Mouse (Mus musculus) MEL (cell line): ENCODE results near the gene Olfr918. TPM values are rescaled to one million over a fixed set of nuclear protein-coding genes. Genes with fewer than 3 reads are reported as not detected.

Experiments
- DNase-seq: peaks from one replicate; pipeline ENCODE4 v3.0.0; 2011; ENCODE audit warnings: low read depth, low spot score
- H3K27ac ChIP-seq: 2 replicates; pipeline ENCODE4 v1.5.1; 2012; ENCODE audit warnings: low read depth, mild to moderate bottlenecking, control low read depth, low read length, moderate library complexity; ENCODE audit not compliant: control insufficient read depth
- H3K27me3 ChIP-seq, 2 experiments: fragments of 150-350 bp in 1 of 2; sonication (generic) in 1 of 2; 2 replicates each; pipeline ENCODE4 v1.6.1; 2012; ENCODE audit warnings: low read length in 2 of 2, mild to moderate bottlenecking in 2 of 2, improper control_type of control experiment in 1 of 2, moderate library complexity in 1 of 2; ENCODE audit not compliant: insufficient read depth in 2 of 2, control insufficient read depth in 1 of 2
- H3K36me3 ChIP-seq, 2 experiments: 2 replicates each; pipeline ENCODE4 v1.6.1; 2012 to 2014; ENCODE audit warnings: low read length in 2 of 2, improper control_type of control experiment in 1 of 2, inconsistent platforms in 1 of 2, mild to moderate bottlenecking in 1 of 2; ENCODE audit not compliant: insufficient read depth in 2 of 2, control insufficient read depth in 1 of 2
- H3K4me1 ChIP-seq, 2 experiments: fragments of 150-350 bp in 1 of 2; sonication (generic) in 1 of 2; 2 replicates each; pipeline ENCODE4 v1.6.1; 2012; ENCODE audit warnings: low read length in 2 of 2, improper control_type of control experiment in 1 of 2, mild to moderate bottlenecking in 1 of 2; ENCODE audit not compliant: insufficient read depth in 2 of 2, control insufficient read depth in 1 of 2
- H3K4me3 ChIP-seq, 2 experiments: fragments of 150-350 bp in 1 of 2; sonication (generic) in 1 of 2; 2 replicates each; pipeline ENCODE4 v1.5.1; 2012; ENCODE audit warnings: low read depth in 2 of 2, low read length in 2 of 2, mild to moderate bottlenecking in 2 of 2, moderate library complexity in 2 of 2, control low read depth in 1 of 2, improper control_type of control experiment in 1 of 2; ENCODE audit not compliant: control insufficient read depth in 1 of 2, insufficient read depth in 1 of 2
- H3K79me2 ChIP-seq: 2 replicates; pipeline ENCODE4 v1.6.1; 2012; ENCODE audit warnings: mild to moderate bottlenecking, low read length, moderate library complexity; ENCODE audit not compliant: control insufficient read depth, poor library complexity, insufficient read depth
- H3K9ac ChIP-seq: 2 replicates; pipeline ENCODE4 v1.6.1; 2012; ENCODE audit warnings: low read depth, mild to moderate bottlenecking, control low read depth, low read length, moderate library complexity; ENCODE audit not compliant: control insufficient read depth, poor library complexity, severe bottlenecking
- H3K9me3 ChIP-seq: fragments of 150-350 bp; sonication (generic); replicated peaks from 2 replicates; pipeline ENCODE4 v1.6.1; 2012; ENCODE audit warnings: mild to moderate bottlenecking, low read length, improper control_type of control experiment, moderate library complexity; ENCODE audit not compliant: insufficient read depth
- BHLHE40 ChIP-seq: IDR thresholded peaks from 2 replicates; pipeline ENCODE4 v1.6.1; 2012; ENCODE audit warnings: low read depth, mild to moderate bottlenecking, inconsistent platforms, low read length, improper control_type of control experiment, borderline replicate concordance
- CHD1 ChIP-seq: IDR thresholded peaks from 2 replicates; pipeline ENCODE4 v1.6.1; 2012; ENCODE audit warnings: low read depth, mild to moderate bottlenecking, inconsistent platforms, low read length, improper control_type of control experiment
- CTCF ChIP-seq, 3 experiments: IDR thresholded peaks in 2 of 3; conservative IDR thresholded peaks in 1 of 3; 2 replicates each; pipeline ENCODE4 v1.5.1; 2011 to 2012; ENCODE audit warnings: low read length in 3 of 3, low read depth in 2 of 3, mild to moderate bottlenecking in 2 of 3, improper control_type of control experiment in 1 of 3, inconsistent platforms in 1 of 3, mixed read lengths in 1 of 3, moderate library complexity in 1 of 3; ENCODE audit not compliant: control insufficient read depth in 1 of 3, insufficient read depth in 1 of 3, poor library complexity in 1 of 3, severe bottlenecking in 1 of 3
- E2F4 ChIP-seq: IDR thresholded peaks from 2 replicates; pipeline ENCODE4 v1.6.1; 2011; ENCODE audit warnings: low read depth, low read length, improper control_type of control experiment, borderline replicate concordance
- ELF1 ChIP-seq: IDR thresholded peaks from 2 replicates; pipeline ENCODE4 v1.6.1; 2014; ENCODE audit warnings: low read depth, mild to moderate bottlenecking, inconsistent platforms, low read length, improper control_type of control experiment, moderate library complexity
- EP300 ChIP-seq, 2 experiments: IDR thresholded peaks; 2 replicates each; pipeline ENCODE4 v1.6.1; 2011; ENCODE audit warnings: improper control_type of control experiment in 2 of 2, low read length in 2 of 2, low read depth in 1 of 2, mild to moderate bottlenecking in 1 of 2
- ETS1 ChIP-seq: IDR thresholded peaks from 2 replicates; pipeline ENCODE4 v1.6.1; 2012; ENCODE audit warnings: low read depth, mild to moderate bottlenecking, inconsistent platforms, low read length, improper control_type of control experiment, moderate library complexity
- HCFC1 ChIP-seq: IDR thresholded peaks from 2 replicates; pipeline ENCODE4 v1.6.1; 2012; ENCODE audit warnings: low read depth, mild to moderate bottlenecking, inconsistent platforms, low read length, improper control_type of control experiment, moderate library complexity
- KAT2A ChIP-seq: conservative IDR thresholded peaks from 2 replicates; pipeline ENCODE4 v1.6.1; 2012; ENCODE audit warnings: low read depth, low read length, improper control_type of control experiment, inconsistent platforms
- MAFK ChIP-seq: IDR thresholded peaks from 2 replicates; pipeline ENCODE4 v1.6.1; 2011; ENCODE audit warnings: low read depth, mild to moderate bottlenecking, low read length, improper control_type of control experiment, borderline replicate concordance
- MAX ChIP-seq: IDR thresholded peaks from 2 replicates; pipeline ENCODE4 v1.6.1; 2011; ENCODE audit warnings: low read length, improper control_type of control experiment
- MAZ ChIP-seq: IDR thresholded peaks from 2 replicates; pipeline ENCODE4 v1.6.1; 2012; ENCODE audit warnings: low read depth, mild to moderate bottlenecking, inconsistent platforms, low read length, improper control_type of control experiment
- MXI1 ChIP-seq: IDR thresholded peaks from 2 replicates; pipeline ENCODE4 v1.6.1; 2011; ENCODE audit warnings: mild to moderate bottlenecking, low read depth, low read length, improper control_type of control experiment
- MYB ChIP-seq: IDR thresholded peaks from 2 replicates; pipeline ENCODE4 v1.6.1; 2011; ENCODE audit warnings: mild to moderate bottlenecking, low read depth, low read length, improper control_type of control experiment
- POLR2A ChIP-seq, 2 experiments: IDR thresholded peaks; 2 replicates each; pipeline ENCODE4 v1.6.1; 2011 to 2012; ENCODE audit warnings: low read length in 2 of 2, mild to moderate bottlenecking in 2 of 2, control low read depth in 1 of 2, improper control_type of control experiment in 1 of 2, low read depth in 1 of 2, moderate library complexity in 1 of 2; ENCODE audit not compliant: control insufficient read depth in 1 of 2, insufficient read depth in 1 of 2, poor library complexity in 1 of 2
- POLR2AphosphoS5 ChIP-seq: IDR thresholded peaks from 2 replicates; pipeline ENCODE4 v1.6.1; 2012; ENCODE audit warnings: low read depth, borderline replicate concordance, mild to moderate bottlenecking, inconsistent platforms, low read length, moderate library complexity, mixed read lengths
- SIN3A ChIP-seq: IDR thresholded peaks from 2 replicates; pipeline ENCODE4 v1.6.1; 2012; ENCODE audit warnings: low read length, improper control_type of control experiment, inconsistent platforms
- SMC3 ChIP-seq: IDR thresholded peaks from 2 replicates; pipeline ENCODE4 v1.6.1; 2011; ENCODE audit warnings: low read depth, low read length, improper control_type of control experiment
- TAL1 ChIP-seq: IDR thresholded peaks from 2 replicates; pipeline ENCODE4 v1.6.1; 2012; ENCODE audit warnings: mild to moderate bottlenecking, inconsistent platforms, low read length, moderate library complexity, mixed read lengths
- TBP ChIP-seq: IDR thresholded peaks from 2 replicates; pipeline ENCODE4 v1.8.0; 2011; ENCODE audit warnings: low read depth, low read length, improper control_type of control experiment
- TCF12 ChIP-seq: IDR thresholded peaks from 2 replicates; pipeline ENCODE4 v1.6.1; 2014; ENCODE audit warnings: low read depth, mild to moderate bottlenecking, inconsistent platforms, low read length, improper control_type of control experiment, moderate library complexity
- UBTF ChIP-seq: IDR thresholded peaks from 2 replicates; pipeline ENCODE4 v1.6.1; 2012; ENCODE audit warnings: low read depth, mild to moderate bottlenecking, inconsistent platforms, low read length, improper control_type of control experiment, moderate library complexity, borderline replicate concordance; ENCODE audit not compliant: insufficient read depth
- USF2 ChIP-seq, 2 experiments: IDR thresholded peaks; 2 replicates each; pipeline ENCODE4 v1.6.1; 2011 to 2012; ENCODE audit warnings: improper control_type of control experiment in 2 of 2, low read length in 2 of 2, borderline replicate concordance in 1 of 2, inconsistent platforms in 1 of 2, low read depth in 1 of 2, mild to moderate bottlenecking in 1 of 2; ENCODE audit not compliant: insufficient read depth in 1 of 2
- ZC3H11A ChIP-seq: IDR thresholded peaks from 2 replicates; pipeline ENCODE4 v1.6.1; 2012; ENCODE audit warnings: low read depth, mild to moderate bottlenecking, inconsistent platforms, low read length, improper control_type of control experiment
- ZKSCAN1 ChIP-seq: IDR thresholded peaks from 2 replicates; pipeline ENCODE4 v1.6.1; 2012; ENCODE audit warnings: low read depth, mild to moderate bottlenecking, inconsistent platforms, low read length, improper control_type of control experiment, moderate library complexity
- ZNF384 ChIP-seq: IDR thresholded peaks from 2 replicates; pipeline ENCODE4 v1.6.1; 2012; ENCODE audit warnings: low read depth, mild to moderate bottlenecking, inconsistent platforms, low read length, improper control_type of control experiment
- polyA plus RNA-seq, 2 experiments: library from polyadenylated mRNA; stranded (reverse) in 1 of 2; unstranded in 1 of 2; fragments of >175 nt in 1 of 2; fragments of >200 nt in 1 of 2; gene quantifications; 2 replicates each; pipeline versions ENCODE4 v1.2.1 to v1.2.4; 2012; ENCODE audit warnings: low replicate concordance in 2 of 2, low read depth in 1 of 2; ENCODE audit not compliant: insufficient read length in 2 of 2, insufficient read depth in 1 of 2, missing spikeins in 1 of 2
- total RNA-seq: library from RNA; depleted of rRNA; stranded (reverse); fragments of 300-350 nt; gene quantifications from 2 replicates; pipeline ENCODE4 v1.2.3, GENCODE M21; 2012

The Olfr918 gene
- total and polyA plus RNA-seq, 3 experiments: 0.03 TPM; not detected in 2

DNA sequence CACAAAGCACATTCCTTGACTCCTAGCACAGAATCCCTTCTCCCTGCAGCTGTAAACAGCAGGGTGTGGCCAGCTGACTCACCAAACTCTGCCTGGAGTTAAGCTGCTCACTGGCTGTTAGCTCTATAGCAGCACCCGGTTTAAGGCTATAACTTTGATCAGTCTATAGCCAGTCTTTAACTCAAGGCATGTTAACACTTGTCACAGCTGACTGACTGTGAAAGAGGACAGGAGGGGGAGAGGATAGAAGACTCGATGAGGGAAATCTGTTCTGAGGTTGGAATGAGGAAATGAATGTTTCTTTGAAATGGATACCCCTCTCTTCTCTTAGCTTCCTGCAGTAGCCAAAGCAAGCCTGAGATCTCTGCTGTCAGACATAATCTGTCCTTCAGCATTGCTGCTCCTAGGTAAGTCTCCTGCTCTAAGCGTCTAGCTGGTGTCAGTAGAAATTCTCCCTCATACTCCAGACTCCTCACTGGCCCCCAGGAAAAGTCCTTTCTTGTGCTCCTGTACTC, 44.6 kb upstream of the Olfr918 start:
- TF ChIP-seq TBP (no peak), ZKSCAN1 (no peak), E2F4 (no peak), MXI1 (no peak), TCF12 (no peak), MAZ (no peak), BHLHE40 (no peak)
- peak; percentile 57 for DNase-seq
- H3K4me3 ChIP-seq: peak overlapping the region; percentile 68 to 100
- H3K79me2 ChIP-seq: no peaks in the 10 kb centered on the region
- H3K27ac ChIP-seq: no peak overlapping the region
- H3K9me3 ChIP-seq: no peaks in the 10 kb centered on the region
- H3K27me3 ChIP-seq: no peaks in the 10 kb centered on the region
- H3K4me1 ChIP-seq: peaks cover 6 to 9% of the 10 kb centered on the region in 2 experiments
- peak overlapping the region; percentile 67 for H3K9ac ChIP-seq
- H3K36me3 ChIP-seq: peaks cover 0 to 5% of the 10 kb centered on the region in 2 experiments; a peak in 2 of 4 replicates

DNA sequence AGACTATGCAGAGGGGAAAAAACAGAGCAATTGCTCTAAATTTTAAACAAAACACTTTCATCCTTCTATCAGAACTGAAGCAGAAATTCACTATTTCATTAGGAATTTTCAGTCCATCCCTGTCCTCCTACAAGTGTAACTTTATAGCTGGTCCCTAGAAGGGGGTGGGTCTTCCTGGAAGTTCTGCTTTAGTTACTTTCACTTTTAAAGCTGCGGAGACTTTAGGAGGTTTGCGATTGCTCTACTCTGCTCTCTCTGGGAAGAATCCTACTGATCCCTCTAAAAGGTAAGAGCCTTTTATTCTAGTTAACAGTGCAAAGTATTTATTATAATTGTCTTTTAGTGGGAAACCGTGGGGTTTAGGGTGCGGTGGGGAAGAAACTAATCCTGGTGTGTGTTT, 43.7 kb upstream of the Olfr918 start, which contains the start of gene Vwa5a:
Gene Vwa5a, plus strand, starts transcription at position 167 of the 400 bp plus-strand sequence.
- Histone ChIP-seq H3K9me3 (no peaks in the 10 kb centered on the region), H3K79me2 (no peaks in the 10 kb centered on the region), H3K4me3 (peak within 1 kb of the TSS; percentile 68 to 100), H3K27me3 (no peaks in the 10 kb centered on the region), H3K9ac (peak within 1 kb of the TSS; percentile 67), H3K36me3 (peaks cover 0 to 2% of the 10 kb centered on the region in 2 experiments; a peak in 1 of 4 replicates), H3K4me1 (peaks cover 0 to 7% of the 10 kb centered on the region in 2 experiments; a peak in 2 of 4 replicates), H3K27ac (peak within 1 kb of the TSS; percentile 4; the same call in 1 of the 2 replicates)
- DNase-seq: peak; percentile 85
- TF ChIP-seq SIN3A (peak; percentile 92), POLR2AphosphoS5 (no peak), POLR2A (IDR thresholded peaks at IDR 0.05; ENCODE audit: control insufficient read depth in 1 of 2, insufficient read depth in 1 of 2, low read depth in 1 of 2, low read length in 2 of 2, poor library complexity in 1 of 2) (no peak), CTCF (IDR thresholded peaks at IDR 0.05 in 2 of 3, conservative IDR thresholded peaks at IDR 0.05 in 1 of 3; ENCODE audit: control insufficient read depth in 1 of 3, insufficient read depth in 1 of 3, low read depth in 2 of 3, low read length in 3 of 3, poor library complexity in 1 of 3, severe bottlenecking in 1 of 3) (no peak), MAZ (no peak), MAFK (no peak), ZNF384 (no peak), MYB (no peak), TBP (no peak), MXI1 (0 out of 2 replicates have a peak, but pooled peaks have one; percentile 46), CHD1 (no peak), SMC3 (no peak), ELF1 (peak; percentile 53; the same call in 1 of the 2 replicates), UBTF (no peak), MAX (no peak), TAL1 (no peak), ZKSCAN1 (no peak), BHLHE40 (no peak), EP300 (IDR thresholded peaks at IDR 0.05; ENCODE audit: low read depth in 1 of 2, low read length in 2 of 2) (no peak; a peak in 1 of 4 replicates), ETS1 (peak; percentile 63; the same call in 1 of the 2 replicates), KAT2A (no peak), ZC3H11A (no peak), USF2 (IDR thresholded peaks at IDR 0.05; ENCODE audit: borderline replicate concordance in 1 of 2, insufficient read depth in 1 of 2, low read depth in 1 of 2, low read length in 2 of 2) (no peak), HCFC1 (peak; percentile 77), TCF12 (no peak)
